Mouse (Mus musculus): ENCODE measurements around the gene Top3b. TPM values are rescaled to one million over a fixed set of nuclear protein-coding genes. Genes with fewer than 3 reads are reported as not detected.

Top3b gene
- total RNA-seq, 2 experiments from 2014 or later, result 148 to 150 TPM

Other genes starting within 250 kb of the Top3b start
- not detected in 2 replicates for gene Olfr19, start 194.3 kb upstream of the Top3b start, total RNA-seq (2014; fragmentation: Nextera tagmentation)
- gene Olfr19, start 194.3 kb upstream of the Top3b start, total RNA-seq (2017), result not detected in 2 replicates
- 0.60 and 4.9 TPM in 2 replicates for gene Spag6l, start 41.3 kb upstream of the Top3b start, total RNA-seq (2014; fragmentation: Nextera tagmentation)
- 0.52 and 1.8 TPM in 2 replicates for gene Spag6l, start 41.3 kb upstream of the Top3b start, total RNA-seq (2017)
- 1.9 and 3.4 TPM in 2 replicates for gene Igll1, start 6.8 kb upstream of the Top3b start, total RNA-seq (2014; fragmentation: Nextera tagmentation)
- gene Igll1, start 6.8 kb upstream of the Top3b start, total RNA-seq (2017), result 0.56 and 1.2 TPM in 2 replicates
- not detected in 2 replicates for gene Vpreb1, start 107 bp downstream of the Top3b start, total RNA-seq (2014; fragmentation: Nextera tagmentation)
- 3.4 TPM in 1 of 2 replicates, not detected in the other for gene Vpreb1, start 107 bp downstream of the Top3b start, total RNA-seq (2017)
- 37.5 and 40.1 TPM in 2 replicates for gene Ppm1f, start 25.7 kb downstream of the Top3b start, total RNA-seq (2014; fragmentation: Nextera tagmentation)
- 50.9 and 52.1 TPM in 2 replicates for gene Ppm1f, start 25.7 kb downstream of the Top3b start, total RNA-seq (2017)
- 119 and 120 TPM in 2 replicates for gene Mapk1, start 112.6 kb downstream of the Top3b start, total RNA-seq (2014; fragmentation: Nextera tagmentation)
- 129 and 130 TPM in 2 replicates for gene Mapk1, start 112.6 kb downstream of the Top3b start, total RNA-seq (2017)
- 5.8 TPM in 1 of 2 replicates, not detected in the other for gene Ypel1, start 199.0 kb downstream of the Top3b start, total RNA-seq (2014; fragmentation: Nextera tagmentation)
- 1.4 and 2.8 TPM in 2 replicates for gene Ypel1, start 199.0 kb downstream of the Top3b start, total RNA-seq (2017)
- gene Ppil2, start 240.5 kb downstream of the Top3b start, total RNA-seq (2014; fragmentation: Nextera tagmentation), result 71.2 and 96.8 TPM in 2 replicates
- 92.8 and 93.5 TPM in 2 replicates for gene Ppil2, start 240.5 kb downstream of the Top3b start, total RNA-seq (2017)